Mouse (Mus musculus) sigmoid colon, adult 10 weeks (tissue): ENCODE results near the gene Elob. TPM values are rescaled to one million over a fixed set of nuclear protein-coding genes. Genes with fewer than 3 reads are reported as not detected.

ENCODE experiments used
- polyA plus RNA-seq: library from polyadenylated mRNA; stranded (reverse); fragments of 350-450 nt; fragmentation: Illumina TruSeq; extraction: RNeasy Lipid Tissue Mini Kit (QIAGEN cat#74804); gene quantifications from one replicate; pipeline ENCODE4 v1.2.3, GENCODE M21; 2014; ENCODE audit warnings: low read depth, low replicate concordance

Elob gene
- 15.1 TPM for polyA plus RNA-seq

GRCm38 (mm10) chr17:23829064-23829619, at the start of gene Elob:
TSS of gene Elob (minus strand) at chr17:23829136.

GRCm38 (mm10) chr17:23867756-23868155, 38.8 kb upstream of the Elob start, which contains the start of gene Prss21:
TSS of gene Prss21 (plus strand) at chr17:23868056.

DNA sequence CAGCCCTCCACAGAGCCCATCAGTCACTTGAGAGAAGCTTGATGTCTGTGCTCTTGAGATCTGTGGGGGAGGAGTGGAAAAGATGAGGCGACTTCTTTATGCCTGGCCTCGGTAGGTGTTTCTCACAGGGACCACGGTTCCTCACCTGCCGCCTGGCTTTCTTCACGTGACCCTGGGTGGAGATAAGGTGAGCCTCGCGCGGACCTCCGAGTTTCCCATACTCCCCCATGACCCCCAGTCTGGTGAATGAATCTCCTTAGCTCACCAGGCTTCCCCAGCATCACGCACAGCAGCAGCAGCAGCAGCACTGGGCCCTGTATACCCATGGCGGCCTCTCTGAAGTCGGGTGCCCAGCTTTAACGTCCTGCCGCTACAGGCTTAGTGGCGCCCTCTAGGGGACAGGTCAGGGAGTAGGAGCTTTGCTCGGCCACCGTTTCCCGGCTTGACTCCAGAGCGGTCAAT, 14.9 kb upstream of the Elob start, which contains the start of the genes Prss32 and Prss41:
Gene Prss32 (plus strand): TSS at position 44 of the 462 bp plus-strand sequence.
Gene Prss41 (minus strand): TSS at position 361 of the 462 bp plus-strand sequence.

GRCm38 (mm10) chr17:23836006-23836575, 7.2 kb upstream of the Elob start, which contains the start of gene Prss33:
TSS of gene Prss33 (minus strand) at chr17:23836056.

DNA sequence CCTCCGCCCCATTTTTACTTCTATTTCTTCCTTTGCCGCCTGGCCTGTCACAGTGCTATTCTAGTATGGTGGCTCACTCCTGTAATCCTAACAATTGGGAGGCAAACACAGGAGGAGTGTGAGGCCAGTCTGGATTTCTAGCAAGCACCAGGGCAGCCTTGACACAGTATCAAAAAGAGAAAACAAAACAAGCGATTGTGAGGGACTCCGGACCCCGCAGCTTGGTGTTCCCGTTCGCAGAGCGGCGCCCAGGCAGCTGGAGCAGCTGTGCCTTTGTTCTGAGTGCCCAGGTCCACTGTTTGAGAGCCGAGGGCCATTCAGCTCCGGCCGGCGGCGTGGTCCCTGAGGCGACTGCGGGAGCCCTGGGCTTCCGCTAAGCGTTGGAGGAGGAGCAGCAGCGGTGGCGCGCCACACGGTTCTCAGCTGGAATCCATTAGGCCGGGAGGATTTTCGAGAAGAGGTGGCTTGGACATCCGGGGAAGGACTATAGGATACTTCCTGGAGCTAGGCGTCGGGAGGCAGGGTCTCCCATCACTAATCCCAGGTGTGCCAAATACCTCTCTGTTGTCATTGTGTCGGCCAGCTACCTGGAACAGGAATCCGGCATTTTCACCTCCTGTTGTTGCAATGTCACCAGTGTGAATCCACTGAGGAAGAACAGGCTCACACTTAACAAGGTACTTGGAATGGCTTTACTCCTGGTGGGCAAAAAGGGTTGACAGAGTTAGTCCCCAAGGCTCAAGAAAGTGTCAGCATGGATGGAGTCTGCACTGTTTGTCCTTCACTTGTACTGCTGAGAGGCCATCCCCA, 38.5 kb downstream of the Elob start, which contains the start of gene Srrm2:
Gene Srrm2 (plus strand): TSS at position 264 of the 810 bp plus-strand sequence.

GRCm38 (mm10) chr17:23785561-23786471, 43.1 kb downstream of the Elob start, which contains the start of gene Flywch2:
TSS of gene Flywch2 (minus strand) at chr17:23786081.

Other genes with a start within 250 kb of the Elob start
- not detected for gene Zfp13, start 229.6 kb downstream of the Elob start, polyA plus RNA-seq
- not detected for gene Zscan10, start 228.3 kb downstream of the Elob start, polyA plus RNA-seq
- 0.13 TPM for gene Mmp25, start 183.9 kb downstream of the Elob start, polyA plus RNA-seq
- 1.8 TPM for gene Bicdl2, start 168.6 kb downstream of the Elob start, polyA plus RNA-seq
- 7.9 TPM for gene Hcfc1r1, start 155.5 kb downstream of the Elob start, polyA plus RNA-seq
- 1.4 TPM for gene Thoc6, start 155.3 kb downstream of the Elob start, polyA plus RNA-seq
- 0.88 TPM for gene Tnfrsf12a, start 151.7 kb downstream of the Elob start, polyA plus RNA-seq
- gene Cldn6, start 149.9 kb downstream of the Elob start, polyA plus RNA-seq = not detected
- not detected for gene Cldn9, start 145.1 kb downstream of the Elob start, polyA plus RNA-seq
- not detected for gene 1520401A03Rik, start 106.4 kb downstream of the Elob start, polyA plus RNA-seq
- gene Pkmyt1, start 102.8 kb downstream of the Elob start, polyA plus RNA-seq = 2.1 TPM
- 20.3 TPM for gene Paqr4, start 88.3 kb downstream of the Elob start, polyA plus RNA-seq
- gene Kremen2, start 83.3 kb downstream of the Elob start, polyA plus RNA-seq = 0.41 TPM
- 1.2 TPM for gene Flywch1, start 57.5 kb downstream of the Elob start, polyA plus RNA-seq
- 1.5 TPM for gene Flywch2, start 43.1 kb downstream of the Elob start, polyA plus RNA-seq
- 275 TPM for gene Srrm2, start 38.6 kb downstream of the Elob start, polyA plus RNA-seq
- not detected for gene Prss33, start 6.9 kb upstream of the Elob start, polyA plus RNA-seq
- 115 TPM for gene Prss32, start 14.7 kb upstream of the Elob start, polyA plus RNA-seq
- 1.9 TPM for gene Prss41, start 15.0 kb upstream of the Elob start, polyA plus RNA-seq
- gene Prss21, start 38.9 kb upstream of the Elob start, polyA plus RNA-seq = not detected
- not detected for gene Dcpp1, start 51.7 kb upstream of the Elob start, polyA plus RNA-seq
- not detected for gene Dcpp2, start 51.7 kb upstream of the Elob start, polyA plus RNA-seq
- gene Dcpp3, start 88.3 kb upstream of the Elob start, polyA plus RNA-seq = not detected
- not detected for gene Sbp, start 112.5 kb upstream of the Elob start, polyA plus RNA-seq
- gene Sbpl, start 126.1 kb upstream of the Elob start, polyA plus RNA-seq = not detected
- gene Prss30, start 151.4 kb upstream of the Elob start, polyA plus RNA-seq = 32.7 TPM
- gene Prss22, start 169.0 kb upstream of the Elob start, polyA plus RNA-seq = not detected
- not detected for gene Prss27, start 209.0 kb upstream of the Elob start, polyA plus RNA-seq
- 96.7 TPM for gene Kctd5, start 244.3 kb upstream of the Elob start, polyA plus RNA-seq